Mouse (Mus musculus) cerebellum, postnatal 36 days (tissue): Measurements from ENCODE around the gene Hamp.

Experiments
- DNase-seq, 2 experiments: peaks; one replicate each; pipeline ENCODE4 v3.0.0; 2021 to 2022; ENCODE audit warnings: mixed read lengths in 2 of 2

The Hamp gene

DNA sequence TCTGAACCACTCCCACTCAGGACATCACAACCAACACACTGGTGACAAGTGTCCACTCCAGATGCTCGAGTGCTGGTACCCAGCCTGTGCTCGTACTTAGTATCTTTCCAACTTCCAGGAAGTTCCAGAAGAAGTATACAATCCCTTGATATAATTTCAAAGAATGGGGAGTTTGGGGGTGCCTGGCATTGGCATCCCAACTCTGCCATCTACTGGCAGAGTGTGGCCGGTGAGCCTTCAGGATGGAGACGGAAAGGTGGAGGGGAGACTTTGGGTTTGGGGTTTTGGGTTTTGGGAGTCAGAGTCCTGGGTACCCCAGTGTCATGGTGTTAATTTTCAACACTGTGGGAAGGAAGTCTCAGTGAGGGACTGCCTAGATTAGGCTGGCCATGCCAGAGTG is 39.8 kb downstream of the Hamp start:
- DNase-seq = no peak

DNA sequence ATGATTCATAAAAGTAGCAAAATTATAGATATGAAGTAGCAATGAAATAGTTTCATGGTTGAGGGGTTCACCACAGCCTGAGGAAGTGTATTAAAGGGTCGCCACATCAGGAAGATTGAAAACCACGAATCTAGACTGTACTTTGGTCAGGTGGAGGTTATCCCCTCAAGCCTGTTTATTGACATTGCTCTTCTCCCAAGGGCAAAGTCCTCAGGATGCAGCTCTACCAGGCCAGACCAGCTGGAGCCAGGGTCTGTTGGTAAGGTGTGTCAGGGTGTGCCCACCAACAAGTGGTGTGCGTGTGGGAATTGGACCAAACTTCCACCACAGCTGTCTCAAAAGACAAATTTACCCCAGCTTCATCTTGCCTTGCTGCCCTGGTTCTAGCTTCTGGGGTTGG is 48.6 kb downstream of the Hamp start:
- no peak for DNase-seq

DNA sequence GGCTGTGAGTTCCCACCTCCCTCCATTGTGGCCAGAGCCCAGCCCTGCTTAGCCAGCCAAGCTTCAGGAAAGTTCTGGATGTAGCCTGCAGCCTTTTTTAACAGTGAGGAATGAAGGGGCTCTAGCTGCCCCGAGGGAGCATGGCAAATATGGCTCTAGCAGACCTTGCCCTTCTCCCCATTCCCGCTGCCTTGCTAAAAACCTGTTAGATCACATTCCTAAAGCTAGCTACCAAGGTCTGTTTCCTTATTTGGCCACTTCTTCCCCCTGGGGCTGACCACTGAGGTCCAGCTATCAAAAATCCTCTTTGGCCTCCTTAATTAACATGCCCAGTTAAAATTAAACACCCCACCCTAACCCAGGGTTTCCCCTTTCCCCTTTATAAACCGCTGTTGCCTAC is 51.3 kb downstream of the Hamp start:
- no peak for DNase-seq
